ENCODE assay signal across 8 mouse cellular contexts in genomic region chr13:55727839-55728238, GRCm38 (mm10). TPM values are rescaled to one million over a fixed set of nuclear protein-coding genes. Genes with fewer than 3 reads are reported as not detected.
DNase-seq lines count a peak whose midpoint lies in the region; ATAC-seq and TF ChIP-seq lines count a peak whose summit lies in the region.

No protein-coding gene starts in this region.

- 3% methylated on average over 19 of the region's 19 CpGs for WGBS in heart, embryonic 12.5 days
- 2% methylated on average over 19 of the region's 19 CpGs for WGBS in kidney, embryonic 15.5 days
- WGBS in liver, embryonic 11.5 days = 2% methylated on average over 19 of the region's 19 CpGs

- H3K9ac ChIP-seq in heart, embryonic 12.5 days = peak overlapping the region; percentile 78
- peak overlapping the region; percentile 67 for H3K9ac ChIP-seq in kidney, embryonic 15.5 days
- peak overlapping the region; percentile 83 for H3K9ac ChIP-seq in liver, embryonic 11.5 days (ENCODE audit: low read depth, low read length)

- H3K4me3 ChIP-seq in heart, embryonic 12.5 days = peak overlapping the region; percentile 61
- H3K4me3 ChIP-seq in kidney, embryonic 15.5 days (replicated peaks) = peak overlapping the region; percentile 61
- H3K4me3 ChIP-seq in liver, embryonic 11.5 days (ENCODE audit: low read depth, low read length) = peak overlapping the region; percentile 71
- peak overlapping the region; percentile 73 for H3K4me3 ChIP-seq in myocyte

- DNase-seq in CD4-positive, CD25-positive, alpha-beta regulatory T cell, adult 2 months (ENCODE audit: low read depth, low spot score) = peak; percentile 88
- DNase-seq in brain, embryonic 14.5 days (ENCODE audit: low read depth) = peak; percentile 90
- DNase-seq in liver, embryonic 11.5 days (ENCODE audit: low spot score) = peak; percentile 78
- DNase-seq in spleen, postnatal 36 days (ENCODE audit: low spot score in 2 of 2) = peak; percentile 75 to 79

- H3K4me2 ChIP-seq in heart, embryonic 12.5 days = peak overlapping the region; percentile 64
- H3K4me2 ChIP-seq in kidney, embryonic 15.5 days = peak overlapping the region; percentile 74
- peak overlapping the region; percentile 70 for H3K4me2 ChIP-seq in liver, embryonic 11.5 days
- H3K4me2 ChIP-seq in myocyte (ENCODE audit: low read depth) = peak overlapping the region; percentile 91

- TF ChIP-seq CTCF in brain, embryonic 14.5 days (IDR thresholded peaks at IDR 0.05; ENCODE audit: borderline replicate concordance, extremely low read depth, insufficient read depth, insufficient read length) = peak; percentile 57; the same call in 1 of the 2 replicates

- no peaks in the 10 kb centered on the region for H3K27me3 ChIP-seq in heart, embryonic 12.5 days (replicated peaks)
- no peaks in the 10 kb centered on the region for H3K27me3 ChIP-seq in kidney, embryonic 15.5 days
- H3K27me3 ChIP-seq in liver, embryonic 11.5 days (replicated peaks; ENCODE audit: control insufficient read depth, insufficient read depth, low read length) = no peaks in the 10 kb centered on the region
- no peaks in the 10 kb centered on the region for H3K27me3 ChIP-seq in myocyte (ENCODE audit: control insufficient read depth, insufficient read depth, insufficient read length)

- H3ac ChIP-seq in myocyte (ENCODE audit: control insufficient read depth, insufficient read length) = peak overlapping the region; percentile 63

- H3K27ac ChIP-seq in heart, embryonic 12.5 days (ENCODE audit: poor library complexity, severe bottlenecking) = peak overlapping the region; percentile 91
- peak overlapping the region; percentile 98 for H3K27ac ChIP-seq in kidney, embryonic 15.5 days
- H3K27ac ChIP-seq in liver, embryonic 11.5 days (ENCODE audit: low read depth, low read length) = peak overlapping the region; percentile 97

- ATAC-seq in erythroblast, adult 5-6 weeks (replicated peaks; ENCODE audit: low FRiP score, poor library complexity, severe bottlenecking) = peak; percentile 90
- ATAC-seq in heart, embryonic 12.5 days (ENCODE audit: insufficient number of reproducible peaks, low FRiP score) = peak; percentile 83
- peak; percentile 81 for ATAC-seq in kidney, embryonic 15.5 days (replicated peaks; ENCODE audit: low FRiP score)
- peak; percentile 77 for ATAC-seq in liver, embryonic 11.5 days (replicated peaks; ENCODE audit: low FRiP score)

- no peaks in the 10 kb centered on the region for H3K9me3 ChIP-seq in heart, embryonic 12.5 days (replicated peaks)
- H3K9me3 ChIP-seq in kidney, embryonic 15.5 days (replicated peaks) = no peaks in the 10 kb centered on the region
- no peaks in the 10 kb centered on the region for H3K9me3 ChIP-seq in liver, embryonic 11.5 days (ENCODE audit: control insufficient read depth, low read length)

- TF ChIP-seq POLR2A in brain, embryonic 14.5 days (IDR thresholded peaks at IDR 0.05; ENCODE audit: borderline replicate concordance, extremely low read depth, insufficient read depth, insufficient read length, poor library complexity, severe bottlenecking) = no peak
- peak; percentile 38 for TF ChIP-seq POLR2A in myocyte (IDR thresholded peaks at IDR 0.05; ENCODE audit: insufficient read length, low read depth)

- no peaks in the 10 kb centered on the region for H3K4me1 ChIP-seq in heart, embryonic 12.5 days (replicated peaks)
- 0 out of 2 replicates have a peak, but pooled peaks cover 3% of the 10 kb centered on the region for H3K4me1 ChIP-seq in kidney, embryonic 15.5 days
- no peaks in the 10 kb centered on the region for H3K4me1 ChIP-seq in liver, embryonic 11.5 days (replicated peaks; ENCODE audit: control insufficient read depth, insufficient read depth, low read length)

- H3K36me3 ChIP-seq in heart, embryonic 12.5 days = peaks cover 21% of the 10 kb centered on the region
- peaks cover 28% of the 10 kb centered on the region for H3K36me3 ChIP-seq in kidney, embryonic 15.5 days
- H3K36me3 ChIP-seq in liver, embryonic 11.5 days (ENCODE audit: control insufficient read depth, insufficient read depth, low read length) = peaks cover 3% of the 10 kb centered on the region; the same call in 1 of the 2 replicates
- peaks cover 13% of the 10 kb centered on the region for H3K36me3 ChIP-seq in myocyte (ENCODE audit: control insufficient read depth, insufficient read depth)

- H3K79me2 ChIP-seq in myocyte (ENCODE audit: control insufficient read depth, insufficient read depth) = no peaks in the 10 kb centered on the region

TF ChIP-seq in myocyte, 11 proteins besides CTCF, POLR2A, EP300 and RAD21:
- TF ChIP-seq TCF12 (IDR thresholded peaks at IDR 0.05; ENCODE audit: insufficient read depth, poor library complexity, severe bottlenecking) = no peak
- TF ChIP-seq POLR2AphosphoS2 (IDR thresholded peaks at IDR 0.05; ENCODE audit: insufficient read length, low read depth) = no peak
- TF ChIP-seq TCF3 (IDR thresholded peaks at IDR 0.05; ENCODE audit: insufficient read length, low read depth) = no peak
- TF ChIP-seq SRF (IDR thresholded peaks at IDR 0.05; ENCODE audit: control insufficient read depth, insufficient read length, low read depth) = no peak
- TF ChIP-seq USF1 (IDR thresholded peaks at IDR 0.05; ENCODE audit: low read depth) = no peak

RNA-seq across cellular contexts. Expression of gene Pcbd2, which starts 0.7 kb away (rescaled TPM):
- polyA plus RNA-seq in brain, embryonic 14.5 days (2012; rRNA removed) = 12.6 and 17.5 TPM in 2 replicates
- 12.5 TPM in 1 of 2 replicates, not detected in the other for total RNA-seq in erythroblast, adult 5-6 weeks (2015; ENCODE audit: low replicate concordance)
- total RNA-seq in erythroblast, adult 5-6 weeks (2017; ENCODE audit: low replicate concordance) = 11.2 and 24.4 TPM in 2 replicates
- polyA plus RNA-seq in heart, embryonic 12.5 days (2016; fragmentation: Nextera tagmentation; extraction: Ambion mirVana) = 60.3 and 60.8 TPM in 2 replicates
- polyA plus RNA-seq in kidney, embryonic 15.5 days (2015; fragmentation: Nextera tagmentation; extraction: Ambion mirVana) = 54.9 and 57.6 TPM in 2 replicates
- polyA plus RNA-seq in liver, embryonic 11.5 days (2014; fragmentation: Nextera tagmentation; extraction: Ambion mirVana) = 56.3 and 60.3 TPM in 2 replicates
- polyA plus RNA-seq in myocyte (2012; fragmentation: generic; extraction: Trizol) = 57.4 TPM

RNA-seq across cellular contexts. Expression of gene Txndc15, which starts 13.4 kb away (rescaled TPM):
- 73.0 and 73.1 TPM in 2 replicates for polyA plus RNA-seq in brain, embryonic 14.5 days (2012; rRNA removed)
- total RNA-seq in erythroblast, adult 5-6 weeks (2015; ENCODE audit: low replicate concordance) = 10.4 and 11.5 TPM in 2 replicates
- 4.2 and 7.0 TPM in 2 replicates for total RNA-seq in erythroblast, adult 5-6 weeks (2017; ENCODE audit: low replicate concordance)
- 63.7 and 67.4 TPM in 2 replicates for polyA plus RNA-seq in heart, embryonic 12.5 days (2016; fragmentation: Nextera tagmentation; extraction: Ambion mirVana)
- polyA plus RNA-seq in kidney, embryonic 15.5 days (2015; fragmentation: Nextera tagmentation; extraction: Ambion mirVana) = 91.8 and 92.4 TPM in 2 replicates
- 49.9 and 50.2 TPM in 2 replicates for polyA plus RNA-seq in liver, embryonic 11.5 days (2014; fragmentation: Nextera tagmentation; extraction: Ambion mirVana)
- polyA plus RNA-seq in myocyte (2012; fragmentation: generic; extraction: Trizol) = 41.7 TPM

RNA-seq across cellular contexts. Expression of gene B230219D22Rik, which starts 34.9 kb away (rescaled TPM):
- polyA plus RNA-seq in brain, embryonic 14.5 days (2012; rRNA removed) = 93.4 and 93.8 TPM in 2 replicates
- 15.2 and 23.6 TPM in 2 replicates for total RNA-seq in erythroblast, adult 5-6 weeks (2015; ENCODE audit: low replicate concordance)
- total RNA-seq in erythroblast, adult 5-6 weeks (2017; ENCODE audit: low replicate concordance) = 15.1 and 19.1 TPM in 2 replicates
- 76.3 and 77.1 TPM in 2 replicates for polyA plus RNA-seq in heart, embryonic 12.5 days (2016; fragmentation: Nextera tagmentation; extraction: Ambion mirVana)
- polyA plus RNA-seq in kidney, embryonic 15.5 days (2015; fragmentation: Nextera tagmentation; extraction: Ambion mirVana) = 63.0 and 64.1 TPM in 2 replicates
- polyA plus RNA-seq in liver, embryonic 11.5 days (2014; fragmentation: Nextera tagmentation; extraction: Ambion mirVana) = 39.3 and 42.8 TPM in 2 replicates
- polyA plus RNA-seq in myocyte (2012; fragmentation: generic; extraction: Trizol) = 18.2 TPM

RNA-seq across cellular contexts. Expression of gene Catsper3, which starts 56.5 kb away (rescaled TPM):
- 0.05 and 0.06 TPM in 2 replicates for polyA plus RNA-seq in brain, embryonic 14.5 days (2012; rRNA removed)
- total RNA-seq in erythroblast, adult 5-6 weeks (2015; ENCODE audit: low replicate concordance) = not detected in 2 replicates
- total RNA-seq in erythroblast, adult 5-6 weeks (2017; ENCODE audit: low replicate concordance) = not detected in 2 replicates
- not detected in 2 replicates for polyA plus RNA-seq in heart, embryonic 12.5 days (2016; fragmentation: Nextera tagmentation; extraction: Ambion mirVana)
- not detected in 2 replicates for polyA plus RNA-seq in kidney, embryonic 15.5 days (2015; fragmentation: Nextera tagmentation; extraction: Ambion mirVana)
- polyA plus RNA-seq in liver, embryonic 11.5 days (2014; fragmentation: Nextera tagmentation; extraction: Ambion mirVana) = not detected in 2 replicates
- 0.14 TPM for polyA plus RNA-seq in myocyte (2012; fragmentation: generic; extraction: Trizol)

Comparison
In these comparisons a context has a peak if more than half of its experiments do, and no peak if none do; other contexts are left out.
1. Peak in every context shown above with its lines: DNase-seq, ATAC-seq, H3K4me3 ChIP-seq and H3K27ac ChIP-seq.